Mouse (Mus musculus) hindbrain, embryonic 12.5 days (tissue): ENCODE results near the gene 2010003K11Rik. TPM values are rescaled to one million over a fixed set of nuclear protein-coding genes. Genes with fewer than 3 reads are reported as not detected.
A peak's percentile ranks its signal among the peaks of the same experiment; 100 is the strongest.

Experiments
- ATAC-seq: fragments of 200-750 bp; cut with Nextera tagmentation; 2 replicates; pipeline ENCODE4 v1.8.0; 2017; ENCODE audit warnings: moderate TSS enrichment; ENCODE audit not compliant: low FRiP score
- H3K27ac ChIP-seq: fragments of 300-500 bp; sonication (generic); 2 replicates; pipeline ENCODE4 v1.5.1; 2016; ENCODE audit warnings: mild to moderate bottlenecking
- H3K27me3 ChIP-seq: fragments of 300-500 bp; sonication (generic); 2 replicates; pipeline ENCODE4 v1.6.1; 2016; ENCODE audit warnings: mild to moderate bottlenecking
- H3K36me3 ChIP-seq: fragments of 300-500 bp; sonication (generic); 2 replicates; pipeline ENCODE4 v1.6.1; 2016; ENCODE audit warnings: mild to moderate bottlenecking
- H3K4me1 ChIP-seq: fragments of 300-500 bp; sonication (generic); 2 replicates; pipeline ENCODE4 v1.6.1; 2016
- H3K4me2 ChIP-seq: fragments of 300-500 bp; sonication (generic); replicated peaks from 2 replicates; pipeline ENCODE4 v1.6.1; 2016; ENCODE audit warnings: mild to moderate bottlenecking
- H3K4me3 ChIP-seq: fragments of 300-500 bp; sonication (generic); 2 replicates; pipeline ENCODE4 v1.5.1; 2016; ENCODE audit warnings: mild to moderate bottlenecking
- H3K9ac ChIP-seq: fragments of 300-500 bp; sonication (generic); 2 replicates; pipeline ENCODE4 v1.6.1; 2016; ENCODE audit warnings: mild to moderate bottlenecking, moderate library complexity
- H3K9me3 ChIP-seq: fragments of 300-500 bp; sonication (generic); replicated peaks from 2 replicates; pipeline ENCODE4 v1.6.1; 2016; ENCODE audit warnings: mild to moderate bottlenecking
- WGBS: fragments of 180-500 bp; shearing (Covaris S2); methylation state at CpG from one replicate; pipeline ENCODE4 v1.1.7; 2016; 5-methylcytosine and 5-hydroxymethylcytosine counted together
- polyA plus RNA-seq: library from polyadenylated mRNA; unstranded; fragments of >200 nt; fragmentation: Nextera tagmentation; extraction: Ambion mirVana; gene quantifications from 2 replicates; pipeline ENCODE4 v1.2.1, GENCODE M21; 2016

The 2010003K11Rik gene
- polyA plus RNA-seq, 1 experiment from 2014 or later: not detected

- no peak for ATAC-seq
- no peak overlapping the region for H3K4me3 ChIP-seq
- 79% methylated on average over 7 of the region's 7 CpGs for WGBS
- no peaks in the 10 kb centered on the region; the same call in 1 of the 2 replicates for H3K27me3 ChIP-seq
- H3K4me1 ChIP-seq: peaks cover 11% of the 10 kb centered on the region
- H3K9me3 ChIP-seq: no peaks in the 10 kb centered on the region
- no peak overlapping the region for H3K27ac ChIP-seq
- H3K36me3 ChIP-seq: no peaks in the 10 kb centered on the region
- no peak overlapping the region for H3K4me2 ChIP-seq
- H3K9ac ChIP-seq: no peak overlapping the region
These were observed 3.7 kb downstream of the 2010003K11Rik start for GRCm38 (mm10) chr19:4494707-4495106.

DNA sequence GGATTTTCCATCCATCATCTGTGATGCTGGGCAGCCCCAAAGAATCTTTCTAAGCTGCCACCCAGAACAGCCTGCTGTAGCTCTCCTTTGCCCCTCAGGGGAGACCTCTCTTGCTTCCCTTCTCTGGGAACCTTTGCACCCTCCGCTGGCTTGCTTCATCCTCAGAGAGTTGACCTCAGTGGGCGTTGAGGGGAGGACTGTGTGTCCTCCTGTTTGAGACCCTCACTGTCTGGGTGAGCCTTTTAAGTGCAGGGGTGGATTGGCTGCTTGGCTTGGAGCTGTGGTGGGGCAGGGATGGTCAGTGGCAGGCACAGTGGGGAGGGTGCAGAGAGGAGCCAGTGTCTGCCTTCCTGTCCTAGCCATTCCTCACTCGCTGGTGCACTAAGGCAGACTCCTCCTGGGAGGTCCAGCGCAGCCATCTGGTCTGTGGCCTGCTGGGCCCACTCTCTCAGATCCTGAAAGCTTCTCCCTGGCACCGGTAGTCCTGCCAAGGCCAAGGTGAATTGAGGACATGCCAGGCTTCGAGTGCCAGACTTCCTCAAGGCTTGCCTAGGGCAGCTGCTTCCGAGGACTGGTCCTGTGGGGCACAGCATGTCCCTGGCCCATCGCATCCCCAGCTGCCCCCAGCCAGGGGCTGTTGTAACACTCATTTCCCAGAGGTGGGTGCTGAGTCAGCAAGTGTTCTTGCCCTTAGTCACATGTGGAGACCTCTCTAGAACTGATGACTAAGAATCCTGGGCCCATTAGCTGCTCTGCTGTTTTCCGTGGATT lies 5.7 kb downstream of the 2010003K11Rik start:
- no peak overlapping the region for H3K4me2 ChIP-seq
- no peak overlapping the region for H3K4me3 ChIP-seq
- H3K4me1 ChIP-seq: peaks cover 5% of the 10 kb centered on the region
- no peak overlapping the region for H3K9ac ChIP-seq
- no peak overlapping the region for H3K27ac ChIP-seq
- no peaks in the 10 kb centered on the region for H3K36me3 ChIP-seq
- no peak for ATAC-seq
- no peaks in the 10 kb centered on the region for H3K9me3 ChIP-seq
- H3K27me3 ChIP-seq: no peaks in the 10 kb centered on the region
- 56% methylated on average over 9 of the region's 9 CpGs for WGBS

DNA sequence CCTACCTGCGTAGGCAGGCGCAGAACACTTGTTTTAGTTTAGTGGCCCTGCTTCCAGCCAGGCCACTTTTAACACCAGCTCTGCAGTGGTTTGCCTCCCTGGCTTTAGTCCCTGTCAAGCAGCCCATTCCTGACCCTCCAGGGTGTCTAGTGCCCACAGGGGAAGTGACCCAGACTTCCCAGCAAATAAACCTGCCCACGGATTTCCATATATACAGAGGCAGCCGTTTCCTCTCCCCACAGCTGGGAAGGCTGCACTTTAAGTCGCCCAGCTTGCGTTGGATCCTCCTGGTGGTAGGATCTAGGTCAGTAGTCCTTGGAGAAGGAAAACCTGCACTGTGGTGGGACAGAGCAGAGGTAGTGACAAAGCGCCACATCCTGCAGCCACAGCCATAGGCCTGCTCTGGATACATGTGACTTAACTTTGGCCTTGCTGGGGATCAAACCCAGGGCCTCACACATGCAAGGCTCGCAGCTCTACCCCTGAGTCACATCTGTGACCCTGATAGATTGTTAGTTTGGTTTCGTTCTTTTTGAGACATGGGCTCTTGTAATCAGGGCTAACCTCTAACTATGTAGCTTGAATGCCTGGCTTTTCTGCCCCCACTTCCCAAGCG lies 7.2 kb downstream of the 2010003K11Rik start:
- H3K36me3 ChIP-seq: no peaks in the 10 kb centered on the region
- ATAC-seq: no peak
- H3K4me1 ChIP-seq: 0 out of 2 replicates have a peak, but pooled peaks cover 3% of the 10 kb centered on the region
- 65% methylated on average over 10 of the region's 10 CpGs for WGBS
- H3K27ac ChIP-seq: no peak overlapping the region
- H3K4me2 ChIP-seq: no peak overlapping the region
- no peak overlapping the region for H3K9ac ChIP-seq
- H3K27me3 ChIP-seq: no peaks in the 10 kb centered on the region
- H3K9me3 ChIP-seq: no peaks in the 10 kb centered on the region
- no peak overlapping the region for H3K4me3 ChIP-seq

- Histone ChIP-seq H3K27me3 (no peaks in the 10 kb centered on the region), H3K4me1 (0 out of 2 replicates have a peak, but pooled peaks cover 1% of the 10 kb centered on the region), H3K9ac (no peak overlapping the region), H3K9me3 (no peaks in the 10 kb centered on the region), H3K27ac (no peak overlapping the region), H3K4me3 (no peak overlapping the region), H3K4me2 (no peak overlapping the region), H3K36me3 (no peaks in the 10 kb centered on the region)
- ATAC-seq: no peak
- WGBS: 64% methylated on average over 2 of the region's 2 CpGs
These were observed 10.5 kb downstream of the 2010003K11Rik start for GRCm38 (mm10) chr19:4487877-4488276.

- H3K9me3 ChIP-seq: no peaks in the 10 kb centered on the region
- 45% methylated on average over 5 of the region's 5 CpGs for WGBS
- ATAC-seq: no peak
These were observed 13.4 kb downstream of the 2010003K11Rik start for GRCm38 (mm10) chr19:4485006-4485405.

GRCm38 (mm10) chr19:4482111-4482859 lies 16.1 kb downstream of the 2010003K11Rik start:
- Histone ChIP-seq H3K27me3 (peaks cover 20% of the 10 kb centered on the region), H3K9me3 (no peaks in the 10 kb centered on the region), H3K27ac (no peak overlapping the region), H3K9ac (no peak overlapping the region), H3K4me1 (peaks cover under 1% of the 10 kb centered on the region; the same call in 1 of the 2 replicates), H3K36me3 (no peaks in the 10 kb centered on the region), H3K4me3 (no peak overlapping the region), H3K4me2 (no peak overlapping the region)
- WGBS: 84% methylated on average over 3 of the region's 3 CpGs
- no peak for ATAC-seq

More at GRCm38 (mm10) chr19:4485006-4485405, 13.4 kb downstream of the 2010003K11Rik start:
- Histone ChIP-seq H3K4me3 (no peak overlapping the region), H3K4me1 (no peaks in the 10 kb centered on the region), H3K27me3 (0 out of 2 replicates have a peak, but pooled peaks cover 2% of the 10 kb centered on the region), H3K9ac (no peak overlapping the region), H3K4me2 (no peak overlapping the region), H3K36me3 (no peaks in the 10 kb centered on the region), H3K27ac (no peak overlapping the region)

GRCm38 (mm10) chr19:4481326-4481725 lies 17.1 kb downstream of the 2010003K11Rik start:
- Histone ChIP-seq H3K9ac (no peak overlapping the region), H3K4me1 (peaks cover 7% of the 10 kb centered on the region), H3K36me3 (no peaks in the 10 kb centered on the region), H3K27me3 (peaks cover 29% of the 10 kb centered on the region), H3K9me3 (no peaks in the 10 kb centered on the region), H3K4me2 (no peak overlapping the region), H3K27ac (no peak overlapping the region), H3K4me3 (no peak overlapping the region)
- ATAC-seq: no peak
- WGBS: 59% methylated on average over 4 of the region's 4 CpGs

DNA sequence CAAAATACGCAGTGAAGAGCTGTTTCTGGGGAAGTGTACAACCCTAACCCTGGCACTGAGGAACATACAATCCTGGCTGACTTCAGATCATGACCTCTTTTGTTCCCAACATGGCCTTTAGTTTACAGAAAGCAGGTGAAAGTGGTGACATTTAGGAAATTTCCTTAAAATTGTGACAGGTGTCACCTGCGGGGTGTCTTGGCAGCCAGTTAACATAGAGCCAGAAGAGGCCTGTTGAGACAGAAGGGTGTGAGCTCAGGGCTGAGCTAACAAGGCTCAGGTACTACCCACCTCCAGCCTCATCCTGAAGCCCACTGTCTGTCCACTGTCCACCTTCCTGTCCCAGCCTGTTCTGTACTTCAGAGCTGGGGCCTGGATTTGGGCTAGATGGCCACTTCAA lies 18.3 kb downstream of the 2010003K11Rik start:
- whole genome bisulfite sequencing: 91% methylated on average over 2 of the region's 2 CpGs
- Histone ChIP-seq H3K27ac (no peak overlapping the region), H3K36me3 (no peaks in the 10 kb centered on the region), H3K27me3 (peaks cover 42% of the 10 kb centered on the region), H3K4me3 (no peak overlapping the region), H3K4me1 (peaks cover 8% of the 10 kb centered on the region), H3K9ac (no peak overlapping the region), H3K9me3 (no peaks in the 10 kb centered on the region), H3K4me2 (no peak overlapping the region)
- ATAC-seq: no peak

DNA sequence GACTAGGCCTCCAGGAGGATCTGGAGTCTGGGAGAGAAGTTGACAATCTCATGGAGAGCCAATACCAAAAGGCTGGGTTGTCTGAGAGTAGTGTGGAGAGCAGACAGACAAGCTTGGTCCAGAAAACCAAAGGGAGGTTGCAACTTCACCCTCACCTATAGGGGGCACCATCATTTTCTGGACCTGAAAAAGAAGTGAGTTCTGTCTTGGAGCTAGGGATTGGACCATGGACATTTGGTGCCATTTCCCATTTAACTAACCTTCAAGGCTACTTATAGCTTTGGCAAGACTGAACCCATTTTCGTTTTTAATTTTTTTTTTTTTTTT lies 20.2 kb downstream of the 2010003K11Rik start:
- Histone ChIP-seq H3K36me3 (no peaks in the 10 kb centered on the region), H3K4me2 (no peak overlapping the region), H3K4me3 (no peak overlapping the region), H3K9ac (no peak overlapping the region), H3K4me1 (peaks cover 8% of the 10 kb centered on the region), H3K27me3 (peaks cover 50% of the 10 kb centered on the region), H3K9me3 (no peaks in the 10 kb centered on the region), H3K27ac (no peak overlapping the region)
- no peak for ATAC-seq
- 50% methylated on average over 1 of the region's 1 CpGs for WGBS

DNA sequence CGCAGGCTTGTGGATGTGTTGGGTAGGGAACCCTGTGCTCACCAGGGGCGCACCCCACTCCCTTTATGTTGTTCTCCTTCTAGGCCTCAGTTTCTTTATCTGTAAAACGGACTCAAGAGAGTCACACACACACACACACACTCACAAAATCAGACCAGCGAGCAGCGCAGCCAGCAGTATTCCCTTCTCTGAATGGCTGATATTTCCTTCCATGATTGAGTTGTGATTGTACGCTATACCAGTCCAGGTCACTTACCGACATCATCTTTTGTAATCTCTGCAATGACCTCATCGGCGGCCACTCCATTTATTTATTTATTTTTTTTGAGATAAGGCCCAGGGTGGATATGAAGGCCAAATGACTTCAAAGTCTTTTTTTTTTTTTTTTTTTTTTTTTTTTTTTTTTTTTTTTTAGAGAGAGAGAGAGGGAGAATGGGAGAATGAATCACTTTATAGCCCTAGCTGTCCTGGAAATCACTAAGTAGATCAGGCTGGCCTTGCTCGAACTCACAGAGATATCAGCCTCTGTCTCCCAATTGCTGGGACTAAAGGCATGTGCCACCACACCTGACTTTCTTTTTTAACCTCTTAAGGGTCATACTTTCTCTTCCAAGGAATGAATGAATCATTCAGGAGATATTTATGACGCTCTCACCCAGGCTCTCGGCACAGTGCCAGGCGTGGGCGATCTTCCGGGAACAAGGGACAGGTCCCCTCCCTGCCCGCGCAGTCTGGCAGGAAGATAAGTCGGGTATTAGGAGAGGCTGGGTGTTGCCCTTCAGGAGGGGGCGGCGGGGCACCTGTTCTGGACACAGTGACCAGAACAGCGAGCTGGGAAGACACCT lies 20.8 kb downstream of the 2010003K11Rik start, which contains the start of gene Syt12:
TSS of gene Syt12 (minus strand) at position 103 of the 845 bp plus-strand sequence.
- no peak for ATAC-seq
- Histone ChIP-seq H3K36me3 (no peaks in the 10 kb centered on the region), H3K4me3 (peak within 1 kb of the TSS; percentile 55), H3K27ac (no peak within 1 kb of the TSS), H3K9me3 (no peaks in the 10 kb centered on the region), H3K4me1 (peaks cover 8% of the 10 kb centered on the region), H3K9ac (peak within 1 kb of the TSS; percentile 64), H3K4me2 (peak within 1 kb of the TSS; percentile 96), H3K27me3 (peaks cover 50% of the 10 kb centered on the region)
- 41% methylated on average over 21 of the region's 21 CpGs for WGBS

DNA sequence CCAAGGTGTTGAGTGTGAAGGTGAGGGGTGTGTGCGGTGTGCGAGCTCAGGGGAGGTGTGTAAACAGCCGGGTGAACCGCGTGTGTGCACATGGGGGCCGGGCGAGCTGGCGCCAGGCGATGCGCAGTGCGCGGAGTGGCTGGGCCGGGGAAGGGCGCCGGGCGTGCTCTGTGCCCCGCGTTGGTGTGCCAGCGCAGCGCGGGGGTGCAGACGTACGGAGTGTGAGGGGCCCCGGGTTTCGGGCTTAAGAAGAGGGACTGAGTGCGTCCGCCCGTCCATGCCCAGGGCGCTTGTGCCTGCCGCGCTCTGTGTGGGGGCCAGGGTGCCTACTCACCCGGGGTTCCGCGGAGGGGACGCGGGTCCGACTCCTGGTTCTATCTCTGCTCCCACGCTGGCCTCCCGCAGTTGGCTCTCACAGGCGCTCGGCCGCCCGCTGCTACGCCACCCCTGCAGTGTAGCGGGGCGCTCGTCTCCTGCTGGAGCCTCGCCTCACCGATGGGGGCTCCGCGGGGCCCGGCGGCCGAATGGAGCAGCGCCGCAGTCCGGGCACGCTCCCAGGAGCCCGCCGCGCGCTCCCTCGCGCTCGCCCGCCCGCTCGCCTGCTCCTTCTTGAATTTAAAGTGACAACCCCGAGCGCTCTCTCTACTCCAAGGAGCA lies 21.7 kb downstream of the 2010003K11Rik start:
- Histone ChIP-seq H3K27ac (no peak overlapping the region), H3K9me3 (no peaks in the 10 kb centered on the region), H3K4me2 (peak overlapping the region; percentile 96), H3K4me3 (peak overlapping the region; percentile 55), H3K4me1 (peaks cover 8% of the 10 kb centered on the region), H3K27me3 (peaks cover 50% of the 10 kb centered on the region), H3K36me3 (no peaks in the 10 kb centered on the region), H3K9ac (peak overlapping the region; percentile 64)
- under 1% methylated on average over 70 of the region's 70 CpGs for WGBS
- ATAC-seq: peak; percentile 79
